Mouse (Mus musculus): ENCODE measurements around the gene Platr17.

GRCm38 (mm10) chr17:33953961-33954565, 49.1 kb downstream of the Platr17 start:
- TF ChIP-seq CTCF (IDR thresholded peaks at IDR 0.05), result no peak
- TF ChIP-seq EP300 (IDR thresholded peaks at IDR 0.05), result no peak
